Mouse (Mus musculus) cortical plate, adult 2 months (tissue): ENCODE data around the gene Gm20683. TPM values are rescaled to one million over a fixed set of nuclear protein-coding genes. Genes with fewer than 3 reads are reported as not detected.

ENCODE experiments used
- H3K27ac ChIP-seq: fragments of 200-500 bp; 2 replicates; pipeline ENCODE4 v1.5.1; 2012; ENCODE audit warnings: low read length, control low read depth, inconsistent platforms; ENCODE audit not compliant: insufficient read depth
- H3K4me1 ChIP-seq: fragments of 200-500 bp; 2 replicates; pipeline ENCODE4 v1.6.1; 2011; ENCODE audit warnings: low read length; ENCODE audit not compliant: control insufficient read depth, insufficient read depth
- H3K4me3 ChIP-seq: fragments of 200-500 bp; 2 replicates; pipeline ENCODE4 v1.5.1; 2011; ENCODE audit warnings: mild to moderate bottlenecking, low read length, control low read depth; ENCODE audit not compliant: insufficient read depth
- CTCF ChIP-seq: fragments of 200-500 bp; IDR thresholded peaks from 2 replicates; pipeline ENCODE4 v1.5.1; 2011; ENCODE audit warnings: mild to moderate bottlenecking, control low read depth, low read length; ENCODE audit not compliant: insufficient read depth; ENCODE audit errors: extremely low read depth
- POLR2A ChIP-seq: fragments of 200-500 bp; IDR thresholded peaks from 2 replicates; pipeline ENCODE4 v1.6.1; 2011; ENCODE audit warnings: mild to moderate bottlenecking, low read length, control low read depth; ENCODE audit not compliant: insufficient read depth; ENCODE audit errors: extremely low read depth
- polyA plus RNA-seq: library from polyadenylated mRNA; depleted of rRNA; stranded (reverse); fragments of >200 nt; gene quantifications from 2 replicates; pipeline ENCODE4 v1.2.3, GENCODE M21; 2012

The Gm20683 gene
- polyA plus RNA-seq, 1 experiment, result 40.8 TPM

GRCm38 (mm10) chr17:25830806-25831431 is 10.6 kb downstream of the Gm20683 start:
- Histone ChIP-seq H3K4me1 (peaks cover 5% of the 10 kb centered on the region), H3K27ac (no peak overlapping the region), H3K4me3 (peak overlapping the region; percentile 79; the same call in 1 of the 2 replicates)
- no peak for TF ChIP-seq POLR2A
- TF ChIP-seq CTCF, result no peak

DNA sequence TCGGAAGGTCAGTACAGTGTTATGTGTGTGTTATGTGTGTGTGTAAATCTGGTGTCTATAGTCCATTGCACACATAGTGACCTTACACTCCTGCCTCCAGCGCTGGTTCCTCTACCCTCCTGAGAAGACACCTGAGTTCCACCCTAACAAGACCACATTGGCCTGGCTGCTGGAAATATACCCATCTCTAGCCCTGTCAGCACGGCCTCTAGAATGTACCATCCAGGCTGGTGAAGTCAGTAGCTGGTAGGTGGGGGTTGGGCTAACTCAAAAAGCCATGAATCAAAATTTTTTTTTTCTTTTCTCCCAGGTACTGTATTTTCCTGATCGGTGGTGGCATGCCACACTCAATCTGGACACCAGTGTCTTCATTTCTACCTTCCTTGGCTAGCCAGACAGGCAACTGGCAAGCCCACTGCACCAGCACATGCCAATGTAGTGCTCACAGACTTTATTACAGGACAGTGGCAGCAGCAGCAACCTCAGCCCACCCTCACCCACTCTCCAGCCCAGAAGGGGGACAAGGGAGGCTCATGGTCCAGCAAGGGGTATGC is 11.3 kb downstream of the Gm20683 start:
- H3K27ac ChIP-seq, result no peak overlapping the region
- H3K4me1 ChIP-seq, result peaks cover 2% of the 10 kb centered on the region; the same call in 1 of the 2 replicates
- no peak for TF ChIP-seq CTCF
- peak; percentile 24; the same call in 1 of the 2 replicates for TF ChIP-seq POLR2A
- H3K4me3 ChIP-seq, result peak overlapping the region; percentile 75; the same call in 1 of the 2 replicates

GRCm38 (mm10) chr17:25829558-25830017 is 12.0 kb downstream of the Gm20683 start:
- peaks cover 2% of the 10 kb centered on the region; the same call in 1 of the 2 replicates for H3K4me1 ChIP-seq
- no peak for TF ChIP-seq POLR2A
- TF ChIP-seq CTCF, result no peak
- H3K27ac ChIP-seq, result no peak overlapping the region
- H3K4me3 ChIP-seq, result peak overlapping the region; percentile 75

DNA sequence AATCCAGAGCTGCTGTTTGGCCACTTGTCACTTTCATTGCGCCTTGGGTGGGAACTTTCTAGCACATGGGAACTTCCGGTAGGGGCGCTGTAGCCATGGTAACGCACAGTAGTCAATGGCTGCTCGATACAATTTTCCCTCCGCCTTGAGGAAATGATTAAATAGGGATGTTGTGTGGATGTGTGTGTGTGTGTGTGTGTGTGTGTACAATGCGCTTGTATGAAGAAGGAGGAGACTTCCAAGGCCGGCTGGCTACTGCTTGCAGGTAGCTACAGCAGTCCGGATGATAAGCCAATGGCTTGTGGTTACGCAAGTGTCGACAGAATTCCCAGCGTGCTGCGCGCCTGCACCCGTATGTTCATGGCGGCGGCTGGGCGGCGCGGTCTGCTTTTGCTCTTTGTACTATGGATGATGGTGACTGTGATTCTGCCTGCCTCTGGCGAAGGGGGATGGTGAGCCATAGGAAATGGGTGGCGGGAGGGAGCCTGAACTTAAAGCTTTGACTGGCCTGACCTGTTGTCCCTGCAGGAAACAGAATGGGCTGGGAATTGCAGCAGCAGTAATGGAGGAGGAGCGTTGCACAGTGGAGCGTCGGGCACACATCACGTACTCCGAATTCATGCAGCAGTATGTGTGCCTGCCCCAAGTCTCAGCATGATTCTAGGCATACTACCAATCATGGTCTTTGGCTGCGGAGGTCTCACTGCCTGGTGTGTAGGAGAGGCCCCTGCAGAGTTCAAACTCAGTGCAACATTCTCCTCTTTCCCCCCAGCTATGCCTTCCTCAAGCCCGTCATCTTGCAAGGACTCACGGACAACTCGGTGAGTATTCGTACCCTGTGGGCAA is 12.6 kb downstream of the Gm20683 start, which contains the start of gene Jmjd8:
Jmjd8 (plus strand) TSS at position 156 of the 846 bp plus-strand sequence.
- peak; percentile 46 for TF ChIP-seq CTCF
- peak; percentile 73 for TF ChIP-seq POLR2A
- Histone ChIP-seq H3K4me1 (peaks cover 8% of the 10 kb centered on the region), H3K27ac (peak within 1 kb of the TSS; percentile 39; the same call in 1 of the 2 replicates), H3K4me3 (peak within 1 kb of the TSS; percentile 75)

DNA sequence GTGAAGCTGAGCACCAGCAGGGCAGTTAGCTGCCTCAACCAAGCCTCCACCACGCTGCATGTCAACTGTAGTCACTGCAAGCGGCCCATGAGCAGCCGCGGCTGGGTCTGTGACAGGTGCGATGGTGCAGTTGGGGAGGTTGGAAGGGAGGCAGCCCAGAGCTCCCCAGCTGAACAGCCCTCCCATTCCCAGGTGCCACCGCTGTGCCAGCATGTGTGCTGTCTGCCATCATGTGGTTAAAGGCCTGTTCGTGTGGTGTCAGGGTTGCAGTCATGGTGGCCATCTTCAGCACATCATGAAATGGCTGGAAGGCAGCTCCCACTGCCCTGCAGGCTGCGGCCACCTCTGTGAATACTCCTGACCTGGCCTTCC is 13.4 kb downstream of the Gm20683 start:
- TF ChIP-seq CTCF (no peak), POLR2A (no peak)
- Histone ChIP-seq H3K4me3 (peak overlapping the region; percentile 75; the same call in 1 of the 2 replicates), H3K4me1 (peaks cover 9% of the 10 kb centered on the region), H3K27ac (no peak overlapping the region)

DNA sequence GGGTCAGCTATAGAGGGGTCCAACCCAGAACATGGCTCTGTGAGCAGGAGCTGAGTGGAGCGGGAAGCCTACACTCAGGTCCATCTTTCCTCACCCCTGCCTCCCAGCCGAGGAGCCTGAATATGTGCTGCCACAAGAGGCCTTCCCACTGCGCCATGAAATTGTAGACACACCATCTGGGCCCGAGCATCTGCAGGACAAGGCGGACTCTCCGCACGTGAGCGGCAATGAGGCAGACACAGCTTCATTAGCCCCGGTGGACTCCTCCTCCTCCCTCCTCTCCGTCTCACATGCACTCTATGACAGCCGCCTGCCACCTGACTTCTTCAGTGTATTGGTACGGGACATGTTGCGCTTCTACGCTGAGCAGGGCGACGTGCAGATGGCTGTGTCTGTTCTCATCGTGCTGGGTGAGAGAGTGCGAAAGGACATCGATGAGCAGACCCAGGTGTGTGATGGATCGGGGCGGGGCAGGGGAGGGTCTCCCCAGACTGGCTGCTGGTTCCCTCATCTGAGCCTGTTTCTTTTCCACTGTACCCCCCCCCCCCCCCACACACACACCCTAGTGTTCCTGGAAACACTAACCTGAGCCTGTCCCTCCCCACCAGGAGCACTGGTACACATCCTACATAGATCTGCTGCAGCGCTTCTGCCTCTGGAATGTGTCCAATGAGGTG is 13.9 kb downstream of the Gm20683 start:
- H3K4me3 ChIP-seq, result no peak overlapping the region
- H3K27ac ChIP-seq, result no peak overlapping the region
- TF ChIP-seq CTCF (no peak), POLR2A (no peak)
- H3K4me1 ChIP-seq, result peaks cover 9% of the 10 kb centered on the region

DNA sequence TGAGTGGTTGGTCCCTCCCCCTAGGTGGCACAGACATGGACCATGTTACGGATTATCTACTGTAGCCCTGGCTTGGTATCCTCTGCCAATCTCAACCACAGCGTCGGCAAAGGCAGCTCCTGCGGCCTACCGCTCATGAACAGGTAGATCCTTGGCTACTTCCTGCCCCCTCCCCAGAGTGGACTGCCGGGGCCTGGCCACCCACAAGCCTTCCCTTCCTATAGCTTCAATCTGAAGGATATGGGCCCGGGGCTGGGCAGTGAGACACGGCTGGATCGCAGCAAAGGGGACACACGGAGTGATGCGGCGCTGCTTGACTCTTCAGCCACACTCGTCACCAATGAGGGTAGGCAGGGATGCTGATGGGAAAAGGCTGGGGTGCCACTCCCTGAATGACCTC is 14.6 kb downstream of the Gm20683 start:
- no peak overlapping the region for H3K4me3 ChIP-seq
- no peak for TF ChIP-seq CTCF
- no peak for TF ChIP-seq POLR2A
- no peak overlapping the region for H3K27ac ChIP-seq
- H3K4me1 ChIP-seq, result peaks cover 9% of the 10 kb centered on the region

DNA sequence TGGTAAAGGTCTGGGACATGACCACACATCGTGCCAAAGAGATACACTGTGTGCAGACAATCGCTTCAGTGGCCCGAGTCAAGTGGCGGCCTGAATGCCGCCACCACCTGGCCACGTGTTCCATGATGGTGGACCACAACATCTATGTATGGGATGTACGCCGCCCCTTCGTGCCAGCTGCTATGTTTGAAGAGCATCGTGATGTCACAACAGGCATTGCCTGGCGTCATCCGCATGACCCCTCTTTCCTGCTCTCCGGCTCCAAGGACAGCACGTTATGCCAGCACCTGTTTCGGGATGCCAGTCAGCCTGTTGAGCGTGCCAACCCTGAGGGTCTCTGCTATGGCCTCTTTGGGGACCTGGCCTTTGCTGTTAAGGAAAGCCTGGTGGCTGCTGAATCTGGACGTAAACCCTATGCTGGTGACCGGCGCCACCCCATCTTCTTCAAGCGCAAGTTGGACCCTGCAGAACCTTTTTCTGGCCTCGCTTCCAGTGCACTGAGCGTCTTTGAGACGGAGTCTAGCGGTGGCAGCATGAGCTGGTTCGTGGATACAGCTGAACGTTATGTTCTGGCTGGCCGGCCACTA is 15.5 kb downstream of the Gm20683 start:
- TF ChIP-seq POLR2A (no peak), CTCF (no peak)

More for the DNA sequence above, 15.5 kb downstream of the Gm20683 start:
- Histone ChIP-seq H3K27ac (no peak overlapping the region), H3K4me3 (no peak overlapping the region), H3K4me1 (peaks cover 7% of the 10 kb centered on the region)
